Mouse (Mus musculus) thymus, adult 2 months (tissue): ENCODE results near the gene Scn1b.

Experiments used
- CTCF ChIP-seq: fragments of 200-500 bp; IDR thresholded peaks from 2 replicates; pipeline ENCODE4 v1.5.1; 2012; ENCODE audit warnings: mild to moderate bottlenecking, control low read depth, low read length, moderate library complexity, borderline replicate concordance; ENCODE audit not compliant: control insufficient read depth, poor library complexity, insufficient read depth; ENCODE audit errors: extremely low read depth
- POLR2A ChIP-seq: fragments of 200-500 bp; IDR thresholded peaks from 2 replicates; pipeline ENCODE4 v1.6.1; 2012; ENCODE audit warnings: mild to moderate bottlenecking, low read length, control low read depth, moderate library complexity; ENCODE audit not compliant: control insufficient read depth, poor library complexity, insufficient read depth; ENCODE audit errors: extremely low read depth

DNA sequence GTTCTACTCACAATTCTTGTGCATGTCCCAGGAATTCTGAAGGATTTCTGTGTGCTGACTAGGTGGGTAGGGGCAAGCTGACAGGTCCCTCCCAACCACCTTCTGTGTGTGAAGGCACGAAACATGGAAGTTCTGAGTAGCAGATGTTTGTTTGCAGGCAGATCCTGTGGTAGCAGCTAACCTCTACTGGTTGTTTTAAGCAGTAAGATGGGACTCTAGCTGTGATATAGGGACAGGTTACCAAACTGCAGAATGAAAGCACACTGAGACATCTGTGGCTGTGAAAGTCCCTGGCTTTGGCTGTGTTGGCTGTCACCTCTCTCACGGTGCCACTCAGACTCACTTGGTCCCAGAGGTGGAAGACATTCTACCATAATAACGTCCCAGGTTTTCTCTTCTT lies 34.4 kb upstream of the Scn1b start:
- TF ChIP-seq CTCF (no peak), POLR2A (no peak)
